Mouse (Mus musculus) liver, adult 2 months (tissue): ENCODE results near the gene Kansl1.

ENCODE experiments used
- CTCF ChIP-seq: fragments of 200-500 bp; IDR thresholded peaks from 2 replicates; pipeline ENCODE4 v1.5.1; 2011; ENCODE audit warnings: low read depth, low read length, control low read depth
- POLR2A ChIP-seq: fragments of 200-500 bp; IDR thresholded peaks from 2 replicates; pipeline ENCODE4 v1.6.1; 2011; ENCODE audit warnings: low read length, control low read depth; ENCODE audit not compliant: insufficient read depth; ENCODE audit errors: extremely low read depth

DNA sequence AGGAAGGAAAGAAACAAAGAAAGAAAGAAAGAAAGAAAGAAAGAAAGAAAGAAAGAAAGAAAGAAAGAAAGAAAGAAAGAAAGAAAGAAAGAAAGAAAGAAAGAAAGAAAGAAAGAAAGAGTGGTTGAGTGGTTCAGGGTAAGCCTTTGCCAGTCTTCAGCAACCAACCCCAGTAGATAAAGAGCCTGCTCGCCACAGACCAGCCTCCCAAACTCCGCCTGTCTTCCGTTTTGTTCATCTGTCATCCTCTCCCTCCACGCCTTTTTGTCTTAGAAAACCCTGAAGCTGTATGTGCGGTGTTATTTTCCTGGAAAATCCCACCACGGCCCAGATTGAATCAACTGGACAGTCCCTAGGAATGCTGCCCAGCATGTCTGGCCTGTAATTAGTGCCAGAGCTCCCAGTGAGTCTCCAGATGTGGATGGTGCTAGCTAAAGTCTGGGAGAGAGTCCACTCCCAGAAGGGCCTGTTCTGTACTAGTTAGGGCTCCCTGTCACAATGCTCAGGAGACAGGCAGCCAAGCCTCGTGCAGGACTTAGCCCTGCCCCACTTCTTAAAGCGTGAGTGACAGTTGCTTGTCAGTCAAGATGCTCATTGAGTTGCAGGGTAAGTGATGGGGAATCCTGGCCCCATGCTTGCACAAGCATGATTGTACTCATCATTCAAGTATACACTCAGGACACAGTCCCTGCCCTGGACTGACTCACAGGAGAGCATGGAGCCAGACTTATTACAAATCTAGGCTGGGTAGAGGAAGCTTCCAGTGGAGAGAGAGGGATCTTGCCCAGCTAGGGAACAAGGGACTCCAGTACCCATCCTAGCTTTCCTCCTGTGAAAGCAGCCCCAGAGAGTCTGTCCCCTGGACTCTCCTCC, 165.3 kb downstream of the Kansl1 start:
- TF ChIP-seq POLR2A (no peak), CTCF (no peak)
